Comparison of ENCODE assay signal across 24 mouse cellular contexts in the genomic region with DNA sequence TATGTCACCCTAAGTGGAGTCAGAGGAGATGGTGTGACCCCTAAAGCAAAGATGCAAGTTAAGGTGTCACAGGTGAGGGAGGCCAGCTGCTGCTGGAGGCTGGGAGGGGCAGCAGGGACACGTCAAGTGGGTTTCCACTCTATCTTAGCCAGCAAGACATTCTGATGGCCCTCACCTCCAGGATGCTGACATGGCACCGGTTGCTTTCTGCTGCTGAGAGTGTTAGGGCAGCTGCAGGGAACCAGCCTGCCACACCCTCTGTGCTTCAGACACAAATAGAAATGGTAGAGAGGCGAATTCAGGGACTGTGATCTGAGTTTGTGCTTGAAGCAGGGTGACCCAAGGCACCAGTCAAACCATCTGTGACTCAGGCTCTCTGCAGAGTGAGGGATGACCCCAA. TPM values are rescaled to one million over a fixed set of nuclear protein-coding genes. Genes with fewer than 3 reads are reported as not detected.
A peak's percentile ranks its signal among the peaks of the same experiment; 100 is the strongest.
DNase-seq lines count a peak whose midpoint lies in the region; ATAC-seq and TF ChIP-seq lines count a peak whose summit lies in the region.
"Had no signal": no experiment of that assay in that cellular context is flagged by ENCODE, and none has a peak within 500 bp of the region (broad histone marks: within the 10 kb centered on the region; RNA-seq: fewer than 3 reads in every experiment).

No protein-coding gene starts in this region.

- no peak overlapping the region for H3K9ac ChIP-seq in forebrain, embryonic 11.5 days (ENCODE audit: low read length)

- H3K4me3 ChIP-seq in megakaryocyte, embryonic 14.5 days (replicated peaks), result peak overlapping the region; percentile 15
- no peak overlapping the region for H3K4me3 ChIP-seq in myocyte
- H3K4me3 ChIP-seq in forebrain, embryonic 11.5 days (ENCODE audit: low read depth, low read length), result no peak overlapping the region

- H3K9me3 ChIP-seq in megakaryocyte, embryonic 14.5 days, result no peaks in the 10 kb centered on the region
- no peaks in the 10 kb centered on the region for H3K9me3 ChIP-seq in forebrain, embryonic 11.5 days (ENCODE audit: control insufficient read depth, low read length)
- H3K9me3 ChIP-seq: G1E had no signal

- no peak for TF ChIP-seq POLR2A in myocyte (IDR thresholded peaks at IDR 0.05; ENCODE audit: insufficient read length, low read depth)

- DNase-seq in forebrain, embryonic 11.5 days (ENCODE audit: low spot score), result no peak
- DNase-seq: adrenal gland, adult 2 months; adrenal gland, adult 8-10 months; adrenal gland, postnatal 10 days; adrenal gland, postnatal 14 days; adrenal gland, postnatal 25 days; adrenal gland, postnatal 36 days; B cell, adult 2 months; cerebellum, adult 11 months; cerebellum, adult 11-12 months; cerebellum, adult 18-20 months had no signal

- no peak overlapping the region for H3K4me2 ChIP-seq in myocyte (ENCODE audit: low read depth)
- H3K4me2 ChIP-seq in forebrain, embryonic 11.5 days (ENCODE audit: low read depth, low read length, severe bottlenecking), result no peak overlapping the region

- H3K27ac ChIP-seq in forebrain, embryonic 11.5 days (ENCODE audit: low read depth, low read length), result no peak overlapping the region

- H3K4me1 ChIP-seq in megakaryocyte, embryonic 14.5 days, result peaks cover 24% of the 10 kb centered on the region
- H3K4me1 ChIP-seq in forebrain, embryonic 11.5 days (replicated peaks; ENCODE audit: control insufficient read depth, insufficient read depth, low read length), result no peaks in the 10 kb centered on the region

- H3K27me3 ChIP-seq in megakaryocyte, embryonic 14.5 days (replicated peaks), result peaks cover 45% of the 10 kb centered on the region
- peaks cover 6% of the 10 kb centered on the region for H3K27me3 ChIP-seq in myocyte (ENCODE audit: control insufficient read depth, insufficient read depth, insufficient read length)
- peaks cover 4% of the 10 kb centered on the region; the same call in 1 of the 2 replicates for H3K27me3 ChIP-seq in forebrain, embryonic 11.5 days (ENCODE audit: control insufficient read depth, insufficient read depth, low read length)

- H3K79me2 ChIP-seq in myocyte (ENCODE audit: control insufficient read depth, insufficient read depth), result no peaks in the 10 kb centered on the region

- no peak for ATAC-seq in megakaryocyte, adult 5-6 weeks (ENCODE audit: poor library complexity, severe bottlenecking)
- ATAC-seq in forebrain, embryonic 11.5 days (replicated peaks; ENCODE audit: low FRiP score), result no peak
- ATAC-seq: activated CD4-positive, CD25-positive, alpha-beta regulatory T cell, adult 4 months; CD4-positive, CD25-positive, alpha-beta regulatory T cell, adult 4 months had no signal

- WGBS in forebrain, embryonic 11.5 days, result 64% methylated on average over 3 of the region's 3 CpGs

- no peak overlapping the region for H3ac ChIP-seq in myocyte (ENCODE audit: control insufficient read depth, insufficient read length)

- H3K36me3 ChIP-seq in megakaryocyte, embryonic 14.5 days (replicated peaks; ENCODE audit: low read length), result no peaks in the 10 kb centered on the region
- no peaks in the 10 kb centered on the region for H3K36me3 ChIP-seq in myocyte (ENCODE audit: control insufficient read depth, insufficient read depth)
- no peaks in the 10 kb centered on the region for H3K36me3 ChIP-seq in forebrain, embryonic 11.5 days (ENCODE audit: control insufficient read depth, insufficient read depth, low read length)
- H3K36me3 ChIP-seq: G1E had no signal

TF ChIP-seq in myocyte, 11 proteins besides CTCF, POLR2A, EP300 and RAD21:
- no peak for TF ChIP-seq E2F4 (IDR thresholded peaks at IDR 0.05; ENCODE audit: insufficient read depth)
- peak in 1 of 3 experiments; percentile 67 for TF ChIP-seq MYOD1 (IDR thresholded peaks at IDR 0.05; ENCODE audit: control insufficient read depth in 1 of 3, insufficient read length in 2 of 3, low read depth in 2 of 3)
- peak; percentile 26 to 68 (median 64) for TF ChIP-seq MYOG (IDR thresholded peaks at IDR 0.05; ENCODE audit: control insufficient read depth in 1 of 3, insufficient read depth in 1 of 3, insufficient read length in 2 of 3, low read depth in 2 of 3)
- TF ChIP-seq CEBPB (IDR thresholded peaks at IDR 0.05; ENCODE audit: insufficient read depth, poor library complexity, severe bottlenecking), result no peak

RNA-seq across cellular contexts. Expression of gene Drd5, which starts 9.4 kb away (rescaled TPM):
- polyA plus RNA-seq in megakaryocyte, embryonic 14.5 days (2012; ENCODE audit: insufficient read depth, low replicate concordance), result not detected in 2 replicates
- total RNA-seq in megakaryocyte, adult 5-6 weeks (2015), result not detected in 2 replicates
- not detected in 2 replicates for total RNA-seq in megakaryocyte, adult 5-6 weeks (2017)
- polyA plus RNA-seq in myocyte (2012; fragmentation: generic; extraction: Trizol), result not detected
- not detected in 2 replicates for polyA plus RNA-seq in forebrain, embryonic 11.5 days (2014; fragmentation: Nextera tagmentation; extraction: Ambion mirVana)
- total RNA-seq: adrenal gland, adult 18-20 months; adrenal gland, adult 2 months; adrenal gland, adult 8-10 months; adrenal gland, postnatal 10 days; adrenal gland, postnatal 14 days; adrenal gland, postnatal 25 days; adrenal gland, postnatal 36 days; adrenal gland, postnatal 4 days; CH12.LX; ES-E14; MEL had no signal
- polyA plus RNA-seq: activated CD4-positive, CD25-positive, alpha-beta regulatory T cell, adult 4 months; adrenal gland, adult 2 months; C2C12; G1E; Patski had no signal

RNA-seq across cellular contexts. Expression of gene Otop1, which starts 34.0 kb away (rescaled TPM):
- 0.21 TPM in 1 of 2 replicates, not detected in the other for polyA plus RNA-seq in megakaryocyte, embryonic 14.5 days (2012; ENCODE audit: insufficient read depth, low replicate concordance)
- total RNA-seq in megakaryocyte, adult 5-6 weeks (2015), result not detected in 2 replicates
- total RNA-seq in megakaryocyte, adult 5-6 weeks (2017), result not detected in 2 replicates
- 0.10 TPM for polyA plus RNA-seq in myocyte (2012; fragmentation: generic; extraction: Trizol)
- polyA plus RNA-seq in forebrain, embryonic 11.5 days (2014; fragmentation: Nextera tagmentation; extraction: Ambion mirVana), result not detected in 2 replicates
- total RNA-seq: CH12.LX had no signal
- polyA plus RNA-seq: activated CD4-positive, CD25-positive, alpha-beta regulatory T cell, adult 4 months; CD4-positive, CD25-positive, alpha-beta regulatory T cell, adult 4 months; G1E; Patski had no signal

RNA-seq across cellular contexts. Expression of gene Tmem128, which starts 49.8 kb away (rescaled TPM):
- polyA plus RNA-seq in megakaryocyte, embryonic 14.5 days (2012; ENCODE audit: insufficient read depth, low replicate concordance), result 11.3 and 61.4 TPM in 2 replicates
- total RNA-seq in megakaryocyte, adult 5-6 weeks (2015), result 95.8 and 96.8 TPM in 2 replicates
- 32.3 and 34.5 TPM in 2 replicates for total RNA-seq in megakaryocyte, adult 5-6 weeks (2017)
- 24.0 TPM for polyA plus RNA-seq in myocyte (2012; fragmentation: generic; extraction: Trizol)
- polyA plus RNA-seq in forebrain, embryonic 11.5 days (2014; fragmentation: Nextera tagmentation; extraction: Ambion mirVana), result 82.6 and 100 TPM in 2 replicates
